Mouse (Mus musculus) heart, embryonic 16.5 days (tissue): Measurements from ENCODE around the gene Jph2. TPM values are rescaled to one million over a fixed set of nuclear protein-coding genes. Genes with fewer than 3 reads are reported as not detected.

ENCODE experiments used
- polyA plus RNA-seq: library from polyadenylated mRNA; unstranded; fragments of >200 nt; fragmentation: Nextera tagmentation; extraction: Ambion mirVana; gene quantifications from 2 replicates; pipeline ENCODE4 v1.2.1, GENCODE M21; 2015

The Jph2 gene
- polyA plus RNA-seq, 1 experiment from 2014 or later = 38.5 TPM

Other genes starting within 250 kb of the Jph2 start
- 4.8 and 6.1 TPM in 2 replicates for gene Tox2, start 194.9 kb downstream of the Jph2 start, polyA plus RNA-seq
- gene Oser1, start 26.7 kb upstream of the Jph2 start, polyA plus RNA-seq = 57.1 and 63.8 TPM in 2 replicates
- gene Gdap1l1, start 40.5 kb upstream of the Jph2 start, polyA plus RNA-seq = 0.18 and 0.36 TPM in 2 replicates
- gene Fitm2, start 74.6 kb upstream of the Jph2 start, polyA plus RNA-seq = 14.7 and 15.3 TPM in 2 replicates
- not detected in 2 replicates for gene R3hdml, start 94.3 kb upstream of the Jph2 start, polyA plus RNA-seq
- 0.16 and 0.77 TPM in 2 replicates for gene Hnf4a, start 108.8 kb upstream of the Jph2 start, polyA plus RNA-seq
- 18.6 and 19.0 TPM in 2 replicates for gene Ttpal, start 204.3 kb upstream of the Jph2 start, polyA plus RNA-seq
- gene Serinc3, start 247.1 kb upstream of the Jph2 start, polyA plus RNA-seq = 56.1 and 71.3 TPM in 2 replicates